Mouse (Mus musculus) A20 (cell line): ENCODE measurements around the gene Slc30a2.
"Not testable (repeated sequence)": the region's sequence is repeated elsewhere in the genome, so short reads cannot be mapped to it uniquely, and the experiment has no call there.

ENCODE experiments used
- DNase-seq: peaks from one replicate; pipeline ENCODE4 v3.0.0-alpha.2; 2011; ENCODE audit warnings: low read depth, low spot score

The Slc30a2 gene

GRCm38 (mm10) chr4:134359649-134360048, 16.7 kb downstream of the Slc30a2 start:
- DNase-seq: no peak

GRCm38 (mm10) chr4:134361215-134361614, 18.2 kb downstream of the Slc30a2 start:
- DNase-seq: peak; percentile 83

- no peak for DNase-seq
Observed at GRCm38 (mm10) chr4:134362124-134362523, 19.1 kb downstream of the Slc30a2 start.

DNA sequence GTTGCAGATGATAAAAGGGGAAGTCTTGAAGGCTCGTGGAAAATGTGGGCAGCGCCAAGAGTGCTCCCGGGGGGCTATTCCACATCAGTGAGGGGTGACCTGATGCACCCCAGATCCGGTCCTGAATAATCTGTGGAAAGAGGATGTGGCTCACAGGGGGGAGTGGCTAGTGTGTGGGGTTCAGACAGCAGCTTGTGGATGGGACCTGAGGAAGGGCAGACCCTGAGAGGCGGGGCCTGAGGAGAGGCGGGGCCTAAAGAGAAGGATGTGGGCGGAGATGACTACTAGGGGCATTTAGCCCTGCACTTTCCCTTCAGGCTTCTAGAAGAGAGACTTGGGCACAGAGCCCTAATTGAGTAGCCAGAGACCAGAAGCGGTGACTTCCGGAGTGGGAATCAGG, 19.6 kb downstream of the Slc30a2 start:
- peak; percentile 74 for DNase-seq

- DNase-seq: no peak
Observed at GRCm38 (mm10) chr4:134365280-134365679, 22.3 kb downstream of the Slc30a2 start.

DNA sequence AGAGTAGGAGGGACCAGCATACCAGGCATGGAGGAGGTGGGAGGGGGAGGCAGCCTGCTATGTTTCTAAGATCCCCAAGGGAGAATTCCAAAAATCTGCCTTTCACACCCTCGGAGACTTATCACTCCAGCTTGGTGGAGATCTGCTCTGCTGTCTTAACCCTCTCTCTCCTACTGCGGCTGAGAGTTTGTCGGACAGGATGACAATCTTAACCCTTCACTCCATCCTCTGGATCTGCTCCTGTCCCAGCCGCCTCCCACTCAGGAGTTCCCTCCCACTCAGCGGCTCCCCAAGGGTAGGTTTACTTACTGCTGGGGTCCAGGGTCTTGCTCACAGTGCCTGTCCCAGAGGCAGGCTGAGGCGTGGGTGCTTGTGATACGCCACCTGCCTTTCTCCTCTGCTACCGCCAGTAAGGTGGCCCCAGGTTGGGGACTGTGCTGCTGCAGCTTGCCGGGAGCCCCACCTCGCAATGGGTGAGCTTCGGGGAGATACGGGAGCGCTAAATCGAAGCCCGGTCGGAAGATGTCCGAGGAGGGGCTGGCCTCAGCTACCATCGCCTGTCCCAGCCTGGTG, 27.8 kb downstream of the Slc30a2 start:
- DNase-seq: no peak

GRCm38 (mm10) chr4:134371316-134371855, 28.4 kb downstream of the Slc30a2 start:
- DNase-seq: no peak

GRCm38 (mm10) chr4:134372294-134372747, 29.3 kb downstream of the Slc30a2 start:
- DNase-seq: peak; percentile 77

GRCm38 (mm10) chr4:134373295-134373694, 30.3 kb downstream of the Slc30a2 start:
- no peak for DNase-seq

DNA sequence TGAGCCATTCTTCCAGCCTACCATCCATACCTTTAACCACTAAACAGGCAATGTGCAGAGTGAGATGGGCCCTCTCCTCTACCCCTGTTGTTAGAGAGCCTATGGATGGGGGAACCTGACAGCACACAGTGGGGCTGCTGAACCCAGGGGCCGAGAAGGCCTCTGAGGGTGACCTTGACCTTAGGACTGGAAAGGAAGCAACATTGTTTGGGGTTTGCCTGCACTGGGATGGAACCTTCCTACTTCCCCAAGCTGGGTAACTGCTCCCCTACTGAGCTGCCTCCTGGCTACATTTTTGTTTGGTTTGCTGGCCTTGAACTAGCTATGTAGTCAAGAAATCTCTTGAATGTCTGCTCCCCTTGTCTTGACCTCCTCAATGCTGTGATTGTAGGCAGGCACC, 31.3 kb downstream of the Slc30a2 start:
- DNase-seq: no peak

- DNase-seq: no peak
Observed at GRCm38 (mm10) chr4:134378089-134378615, 35.2 kb downstream of the Slc30a2 start.

- no peak for DNase-seq
Observed at GRCm38 (mm10) chr4:134379510-134379909, 36.5 kb downstream of the Slc30a2 start.

DNA sequence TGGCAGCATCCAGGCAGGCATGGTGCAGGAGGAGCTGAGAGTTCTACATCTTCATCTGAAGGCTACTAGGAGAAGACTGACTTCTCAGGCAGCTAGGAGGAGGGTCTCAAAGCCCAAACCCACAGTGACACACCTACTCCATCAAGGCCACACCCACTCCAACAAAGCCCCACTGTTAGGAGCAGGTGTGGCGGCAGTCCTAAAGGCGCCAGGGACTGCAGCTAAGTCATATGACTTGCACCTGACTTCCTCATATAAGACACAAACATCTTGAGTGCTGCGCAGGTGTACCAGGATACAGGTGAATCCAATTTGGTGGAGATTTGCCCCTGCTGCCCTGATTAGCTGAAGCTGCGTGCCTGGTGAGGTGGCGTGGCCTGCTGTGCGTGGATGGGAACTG, 40.8 kb downstream of the Slc30a2 start, which contains the start of gene Extl1:
Gene Extl1 (minus strand): TSS at position 101 of the 400 bp plus-strand sequence.
- DNase-seq: not testable (repeated sequence)

DNA sequence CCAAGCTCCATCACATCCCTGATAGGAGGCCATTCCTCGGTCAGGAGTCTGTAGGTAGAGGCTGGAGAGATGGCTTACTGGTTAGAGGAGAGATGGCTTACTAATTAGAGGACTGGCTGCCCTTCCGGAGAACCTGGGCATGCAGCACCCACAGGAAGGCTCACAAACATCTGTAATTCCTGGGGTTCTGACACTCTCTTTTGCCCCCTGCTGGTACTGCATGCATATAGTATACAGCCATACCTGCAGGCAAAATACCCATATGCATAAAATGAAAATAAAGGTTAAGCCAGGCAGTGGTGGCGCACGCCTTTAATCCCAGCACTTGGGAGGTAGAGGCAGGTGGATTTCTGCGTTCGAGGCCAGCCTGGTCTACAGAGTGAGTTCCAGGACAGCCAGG, 44.3 kb downstream of the Slc30a2 start:
- DNase-seq: no peak

DNA sequence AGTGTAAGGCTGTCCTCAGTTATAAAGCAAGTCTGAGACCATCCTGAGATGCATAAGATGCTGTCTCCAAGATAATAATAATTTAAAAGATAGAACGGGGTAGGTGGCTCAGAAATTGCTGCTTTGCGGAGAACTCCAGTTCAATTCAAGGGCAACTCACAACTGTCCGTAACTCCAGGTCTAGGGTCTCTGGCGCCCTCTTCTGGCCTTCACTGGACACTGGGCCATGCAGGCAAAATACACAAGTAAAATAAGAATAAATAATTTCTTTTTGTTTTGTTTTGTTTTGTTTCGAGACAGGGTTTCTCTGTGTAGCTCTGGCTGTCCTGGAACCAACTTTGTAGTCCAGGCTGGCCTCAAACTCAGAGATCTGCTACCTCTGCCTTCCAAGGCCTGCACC, 45.4 kb downstream of the Slc30a2 start:
- DNase-seq: peak; percentile 80

GRCm38 (mm10) chr4:134391636-134392035, 48.7 kb downstream of the Slc30a2 start:
- DNase-seq: no peak

DNA sequence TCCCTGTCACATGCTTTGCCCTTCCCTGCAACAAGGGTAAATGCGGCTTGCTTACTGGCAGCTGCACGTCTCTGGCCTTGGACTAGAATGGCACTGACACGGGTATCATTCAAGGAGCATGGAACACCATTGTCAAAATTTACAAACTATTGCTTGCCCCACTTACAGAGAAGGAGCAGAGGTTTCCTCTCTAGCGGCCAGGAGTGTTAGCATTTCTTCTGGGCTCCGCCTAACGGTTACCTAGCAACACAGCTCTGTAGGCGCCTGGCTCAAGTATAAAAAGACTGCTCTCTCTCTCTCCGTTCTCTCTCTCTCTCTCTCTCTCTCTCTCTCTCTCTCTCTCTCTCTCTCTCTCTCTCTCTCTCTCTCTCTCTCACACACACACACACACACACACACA, 49.6 kb downstream of the Slc30a2 start:
- peak; percentile 35 for DNase-seq

- DNase-seq: peak; percentile 78
Observed at GRCm38 (mm10) chr4:134393026-134393425, 50.0 kb downstream of the Slc30a2 start.

- no peak for DNase-seq
Observed at GRCm38 (mm10) chr4:134395142-134395541, 52.2 kb downstream of the Slc30a2 start.

GRCm38 (mm10) chr4:134395977-134396825, 53.2 kb downstream of the Slc30a2 start, which contains the start of gene Pafah2:
Gene Pafah2 (plus strand): TSS chr4:134396320.
- DNase-seq: peak; percentile 97

- DNase-seq: no peak
Observed at GRCm38 (mm10) chr4:134397121-134397520, 54.1 kb downstream of the Slc30a2 start.

DNA sequence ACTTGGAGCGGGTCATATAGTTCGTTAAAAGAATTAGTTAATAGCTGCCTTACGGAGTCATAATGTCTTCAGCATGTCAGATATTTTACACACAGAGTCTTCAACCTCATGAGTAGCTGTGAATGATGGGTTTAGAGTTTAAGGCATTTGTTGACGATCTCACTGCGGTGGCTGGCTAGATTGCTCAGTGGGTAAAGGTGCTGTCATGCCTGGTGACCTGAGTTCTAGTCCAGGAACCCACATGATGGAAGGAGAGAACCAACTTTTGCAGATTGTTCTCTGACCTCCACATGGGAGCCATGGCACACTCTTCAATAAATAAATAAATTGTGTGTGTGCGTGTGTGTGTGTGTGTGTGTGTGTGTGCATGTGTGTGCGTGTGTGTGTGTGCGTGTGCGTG, 54.8 kb downstream of the Slc30a2 start:
- DNase-seq: no peak
